Mouse (Mus musculus): ENCODE measurements around the gene Omg.

The Omg gene

DNA sequence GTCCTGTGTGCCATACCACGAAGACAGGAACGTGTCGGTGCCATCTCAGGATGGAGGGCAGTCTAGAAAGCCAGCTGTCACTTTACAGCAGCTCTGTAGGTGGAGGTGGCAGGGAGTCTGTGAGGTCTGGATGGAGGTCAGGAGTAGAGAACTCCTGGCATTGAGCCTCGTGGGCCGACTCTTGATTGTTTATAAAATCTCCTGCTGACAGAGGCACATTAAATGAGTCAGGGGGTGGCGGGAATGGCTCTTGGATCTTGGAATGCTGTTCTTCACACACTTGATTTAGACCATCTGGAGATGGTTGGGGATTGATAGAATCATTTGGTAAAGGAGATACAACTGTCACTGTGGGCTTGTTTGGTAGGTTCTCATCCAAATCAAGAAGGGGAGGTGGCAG, 11.4 kb upstream of the Omg start:
- DNase-seq, result no peak

DNA sequence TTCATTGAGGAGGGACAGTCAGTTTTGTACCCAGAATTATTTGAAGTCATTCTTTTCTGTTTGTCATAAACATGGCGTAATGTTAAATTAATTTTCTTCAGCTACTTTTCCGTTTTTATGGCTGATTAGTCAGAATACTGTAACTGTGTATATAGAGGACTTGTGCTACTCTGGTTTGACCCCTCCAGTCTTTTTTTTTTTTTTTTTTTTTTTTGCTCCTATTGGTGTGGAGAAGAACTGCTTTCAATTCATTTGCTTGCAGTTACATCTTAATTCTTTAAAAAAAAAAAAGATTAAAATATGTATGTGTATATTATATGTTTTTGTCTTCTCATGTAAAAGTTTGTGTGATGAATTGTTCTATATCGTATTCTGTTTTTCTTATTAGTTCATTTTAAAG, 8.1 kb upstream of the Omg start:
- no peak for DNase-seq

DNA sequence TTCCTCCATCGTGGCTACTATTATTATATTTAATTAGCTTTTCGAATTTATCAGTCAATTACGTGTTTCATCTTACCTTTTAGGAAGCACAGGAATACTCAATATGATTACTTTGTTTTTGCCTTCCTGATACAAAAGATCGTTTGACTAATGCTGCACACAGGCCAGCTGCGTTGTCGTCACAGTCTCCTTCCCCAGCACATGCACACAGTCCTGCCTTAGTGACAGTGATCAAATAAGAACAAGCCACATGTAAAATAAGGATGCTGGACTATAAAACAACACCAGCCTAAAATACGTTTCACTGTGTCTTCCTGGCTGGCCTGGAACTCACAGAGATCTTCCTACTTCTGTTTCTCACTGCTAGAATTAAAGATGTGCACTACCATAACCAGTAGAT, 622 bp upstream of the Omg start:
- no peak for DNase-seq

DNA sequence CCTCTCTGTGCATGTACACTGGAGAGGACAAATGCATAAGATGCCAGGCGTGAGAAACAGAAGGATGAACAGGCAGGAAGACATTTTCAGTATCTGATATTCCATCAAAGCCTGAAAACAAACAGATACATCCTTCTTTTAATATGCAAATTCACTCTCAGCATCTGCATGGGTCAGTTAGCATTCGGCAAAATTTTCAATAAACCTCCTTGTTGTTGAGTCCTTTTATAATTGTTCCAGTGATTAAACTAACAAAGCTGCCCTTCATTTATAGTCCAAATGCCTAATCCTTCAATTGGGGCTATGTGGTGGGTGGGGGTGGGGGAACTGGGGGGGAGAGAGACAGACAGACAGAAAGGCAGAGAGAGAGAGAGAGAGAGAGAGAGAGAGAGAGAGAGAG, 967 bp downstream of the Omg start:
- DNase-seq, result no peak

DNA sequence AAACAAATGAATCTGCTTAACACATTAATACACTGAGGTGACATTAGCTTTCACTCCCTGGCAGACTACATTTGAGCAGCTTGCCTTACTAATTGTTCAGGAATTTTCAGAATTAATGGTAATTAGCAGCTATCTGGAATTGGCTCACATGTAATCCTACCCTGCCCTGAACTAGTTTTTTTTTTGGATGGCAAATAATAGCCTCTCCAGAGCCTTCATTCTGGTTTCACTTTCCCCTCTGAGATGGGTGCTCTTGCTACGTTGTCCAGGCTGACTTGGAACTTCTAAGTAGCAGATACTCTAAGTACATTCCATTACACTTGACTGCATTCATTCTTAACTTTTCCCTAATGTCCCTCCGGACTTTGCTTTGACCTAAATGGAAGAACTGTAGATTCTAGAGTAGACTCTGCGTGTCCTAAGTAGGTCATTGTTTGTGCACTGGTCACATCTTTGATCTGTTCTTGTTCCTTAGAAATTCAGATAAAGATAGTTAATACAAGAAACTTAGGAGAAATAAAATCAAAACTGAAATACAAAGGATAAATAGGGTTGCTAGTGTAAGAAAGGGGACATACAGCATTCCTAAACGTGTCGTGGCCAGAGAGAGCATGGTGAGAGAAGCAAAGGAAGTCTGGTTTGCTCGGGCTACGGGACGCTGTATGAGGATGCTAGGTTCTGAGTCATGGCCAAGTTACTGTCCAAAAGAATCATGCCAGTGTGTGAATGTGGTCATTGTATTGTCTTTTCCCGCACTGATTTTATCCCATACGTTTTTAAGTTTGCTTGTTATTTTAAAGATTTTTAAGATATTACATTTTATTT, 8.7 kb downstream of the Omg start:
- DNase-seq, result no peak

DNA sequence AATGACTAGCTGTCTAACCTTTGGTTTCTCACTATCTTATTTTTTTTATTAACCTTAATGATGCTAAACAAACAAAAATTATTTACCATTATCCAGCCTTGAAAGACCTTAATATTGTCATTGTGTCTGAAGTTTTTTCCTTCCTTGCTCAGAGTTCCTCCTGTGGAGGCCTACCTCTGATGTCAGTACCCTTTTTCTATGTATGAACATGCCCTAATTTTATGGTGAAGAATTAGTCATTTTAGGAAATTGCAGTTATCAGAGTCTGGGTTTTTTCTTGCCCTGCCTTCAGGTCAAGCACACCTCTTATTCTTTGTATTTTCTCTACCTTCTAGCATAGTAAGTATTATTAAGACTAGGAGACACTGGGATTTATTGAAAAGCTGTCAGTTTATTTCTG, 19.2 kb downstream of the Omg start:
- DNase-seq, result no peak

DNA sequence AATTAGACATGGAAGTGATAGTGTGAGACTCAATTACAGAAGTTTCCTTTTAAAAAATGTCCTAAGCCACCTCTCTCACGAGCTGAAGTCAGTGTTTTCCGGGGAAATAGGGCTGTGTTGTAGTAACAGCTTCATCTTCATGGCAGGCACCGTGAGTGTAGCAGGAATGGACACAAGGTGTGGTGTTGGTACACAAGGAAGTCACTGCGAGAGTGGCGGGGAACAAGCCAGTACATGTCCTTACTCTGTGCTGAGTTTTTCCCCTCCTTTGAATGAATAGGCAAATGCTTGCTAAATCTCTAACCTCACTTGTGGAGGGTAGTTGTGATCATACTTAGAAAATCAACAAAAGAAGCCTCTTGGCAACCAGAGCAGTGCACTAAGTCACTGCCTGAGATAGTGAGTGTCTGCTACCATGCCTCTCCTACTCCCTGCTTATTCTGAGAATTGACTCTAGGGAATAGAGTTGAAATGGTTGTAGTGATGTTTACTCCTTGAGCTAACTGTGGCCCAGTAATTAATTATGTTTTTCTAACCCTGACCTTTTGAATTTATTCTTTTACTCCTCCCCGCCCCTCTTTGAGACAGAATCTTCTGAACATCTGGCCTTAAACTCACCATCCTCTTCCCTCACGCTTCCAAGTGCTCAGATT, 19.9 kb downstream of the Omg start:
- DNase-seq, result no peak

DNA sequence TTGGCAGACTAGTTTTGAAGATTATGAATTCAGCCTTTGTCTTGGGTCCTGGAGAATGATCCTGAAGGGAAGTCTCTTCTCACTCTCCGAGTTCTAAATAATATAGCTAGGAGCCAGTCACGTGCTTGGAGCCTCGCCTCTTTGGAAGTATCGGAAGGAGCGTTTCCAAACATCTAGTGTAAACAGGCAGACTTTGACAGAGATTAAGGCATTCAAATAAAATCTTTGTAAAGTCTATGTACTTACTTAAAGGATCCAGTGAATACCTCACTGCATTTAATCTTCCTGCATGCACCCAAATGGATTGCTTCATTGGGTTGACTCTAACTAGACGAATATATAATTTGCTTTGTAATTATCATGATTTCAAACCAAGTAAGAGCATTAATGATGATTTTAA, 20.5 kb downstream of the Omg start:
- no peak for DNase-seq

DNA sequence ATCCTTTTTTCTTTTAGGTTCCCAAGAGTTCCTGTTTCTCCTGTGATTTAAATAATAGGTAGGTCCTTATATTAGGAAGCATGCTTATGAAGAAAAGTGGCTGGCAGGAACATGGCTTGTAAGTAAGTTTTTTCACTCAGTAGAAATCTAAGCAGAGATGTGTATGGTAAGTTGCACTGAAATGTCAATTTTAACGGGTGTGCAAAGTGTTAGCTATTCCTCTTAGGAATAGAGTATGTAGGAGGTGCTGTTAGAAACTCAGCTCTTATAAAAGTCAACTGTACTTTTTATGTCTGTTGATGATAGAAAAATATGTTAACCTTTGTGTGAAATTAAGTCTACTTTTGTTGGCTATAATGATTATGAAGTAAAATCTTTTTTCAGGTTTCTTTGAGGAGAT, 35.8 kb downstream of the Omg start:
- DNase-seq, result no peak

DNA sequence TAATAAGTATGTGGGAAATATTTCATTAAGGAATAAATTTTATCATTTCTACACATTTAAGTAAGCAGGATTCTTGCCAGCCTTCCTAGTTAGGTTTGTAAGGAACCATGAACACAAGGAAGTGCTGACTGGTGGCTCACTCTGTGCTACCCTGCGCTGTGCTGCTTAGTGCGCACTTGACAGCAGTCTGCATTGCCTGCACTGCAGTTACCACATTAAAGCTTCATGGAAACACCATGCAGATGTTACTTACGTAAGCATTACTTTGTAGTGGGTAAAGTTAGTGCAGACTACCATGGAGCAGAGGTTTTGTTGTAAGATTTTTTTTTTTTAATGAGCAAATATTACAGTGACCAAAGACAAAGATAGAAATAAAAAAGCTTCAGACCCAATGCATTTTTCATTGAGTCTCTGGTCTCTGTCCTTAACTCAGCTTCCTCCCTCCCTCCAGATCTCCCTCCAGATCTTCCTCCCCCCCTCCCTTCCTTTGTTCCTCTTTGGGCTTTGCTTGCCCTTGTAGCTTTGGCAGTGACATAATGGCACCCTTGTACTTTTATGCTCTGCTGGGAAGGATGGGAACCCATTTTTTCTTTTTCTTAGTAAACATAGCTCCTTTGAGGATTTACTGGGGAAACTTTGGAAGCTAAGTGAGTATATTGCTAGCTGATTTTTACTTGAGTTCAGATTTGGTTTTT, 43.0 kb downstream of the Omg start:
- DNase-seq, result peak; percentile 68

DNA sequence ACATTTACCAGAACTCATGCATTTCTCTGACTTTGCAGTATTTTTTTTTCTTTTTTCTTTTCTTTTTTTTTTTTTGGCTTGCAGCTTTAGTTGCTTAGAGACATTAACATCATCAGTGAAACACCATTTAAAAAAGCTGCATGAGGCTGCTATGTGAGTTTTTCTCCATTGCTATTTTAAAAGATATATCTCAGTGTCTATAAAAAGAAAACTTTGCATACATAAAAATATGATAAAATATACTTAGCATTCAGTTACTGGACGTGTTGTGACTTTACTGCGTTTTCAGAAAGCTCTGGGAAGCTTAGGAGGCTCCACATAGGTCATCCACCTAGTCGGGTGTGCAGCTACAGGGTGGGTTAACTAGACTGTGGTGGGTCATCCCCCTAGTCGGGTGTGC, 44.0 kb downstream of the Omg start:
- no peak for DNase-seq

DNA sequence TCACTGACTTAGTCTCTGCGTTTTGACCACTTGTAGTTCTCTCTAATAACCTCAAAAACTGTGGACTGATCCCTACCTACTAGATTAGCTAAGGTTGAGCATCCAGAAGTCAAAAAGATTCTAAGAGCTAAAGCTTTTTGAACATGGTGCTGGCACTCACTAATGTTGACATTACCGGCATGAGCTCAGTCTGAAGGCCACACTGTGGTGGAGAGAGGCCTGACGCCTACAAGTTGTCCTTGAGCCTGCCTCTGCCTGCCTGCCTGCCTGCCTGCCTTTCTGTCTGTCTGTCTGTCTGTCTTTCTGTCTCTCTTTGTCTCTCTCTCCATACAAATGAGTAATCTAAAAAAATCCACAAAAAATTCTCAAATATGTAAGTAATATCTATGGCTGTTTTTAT, 46.0 kb downstream of the Omg start:
- no peak for DNase-seq

DNA sequence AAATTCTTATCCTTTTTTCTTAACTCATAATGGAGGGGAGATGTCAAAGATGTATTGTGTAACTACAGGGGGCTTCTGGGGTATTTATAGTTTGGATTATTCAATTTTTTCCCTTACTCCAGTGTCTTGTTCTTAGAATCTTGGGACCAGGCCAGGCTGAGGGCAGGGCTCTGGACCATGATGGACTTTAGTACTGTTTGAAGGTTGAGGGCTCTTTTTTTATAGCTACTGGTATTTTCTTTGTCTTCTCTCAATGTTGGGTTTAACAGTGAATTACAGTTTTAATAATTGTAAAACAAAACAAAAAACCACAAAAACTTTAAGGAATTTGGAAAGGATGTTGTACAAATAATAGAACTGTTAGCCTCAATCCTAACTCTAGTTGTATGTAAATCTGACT, 50.9 kb downstream of the Omg start:
- DNase-seq, result no peak

Measured in thymus, postnatal 14 days (tissue).